Mouse (Mus musculus) gastrocnemius, postnatal 36 days (tissue): ENCODE results near the gene Esrrg. TPM values are rescaled to one million over a fixed set of nuclear protein-coding genes. Genes with fewer than 3 reads are reported as not detected.
A peak's percentile ranks its signal among the peaks of the same experiment; 100 is the strongest.

Experiments used
- DNase-seq, 2 experiments: peaks; one replicate each; pipeline ENCODE4 v3.0.0; 2022
- intact Hi-C: fragments of 180-260 bp; cut with DNase I; formaldehyde crosslinking; loops from one replicate; pipeline ENCODE4 v1.15.1; 2025
- total RNA-seq, 2 experiments: library from RNA; stranded (reverse); gene quantifications; 2 replicates each; pipeline ENCODE4 v1.2.3; 2021

Gene Esrrg
- total RNA-seq, 2 experiments from 2014 or later = 18.5 to 30.4 TPM

- intact Hi-C loops = no loop called here
- DNase-seq = no peak
These were observed 154.3 kb downstream of the Esrrg start for GRCm38 (mm10) chr1:187762641-187763450.

GRCm38 (mm10) chr1:187763451-187763755 lies 154.8 kb downstream of the Esrrg start:
- DNase-seq = no peak
- intact Hi-C loops = no loop called here

- intact Hi-C loops = no loop called here
- DNase-seq = no peak
These were observed 155.2 kb downstream of the Esrrg start for GRCm38 (mm10) chr1:187763821-187764220.

DNA sequence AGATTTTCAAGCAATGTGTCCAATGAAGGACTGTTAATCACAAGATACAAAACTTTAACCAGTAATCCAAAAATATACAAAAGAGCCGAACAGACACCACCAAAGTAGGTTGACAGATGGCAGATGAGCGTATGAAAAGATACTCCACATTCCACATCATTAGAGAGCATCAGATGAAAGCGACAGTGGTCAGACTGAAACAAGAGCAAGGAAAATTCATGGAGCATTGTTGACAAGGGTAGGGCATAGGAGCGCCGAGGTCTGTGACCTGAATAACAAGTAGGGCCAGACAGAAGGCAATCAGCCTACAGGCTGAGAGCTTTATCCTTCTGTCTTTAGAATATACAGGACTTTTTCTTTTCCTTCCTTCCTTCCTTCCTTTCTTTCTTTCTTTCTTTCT lies 157.0 kb downstream of the Esrrg start:
- no peak for DNase-seq
- intact Hi-C loops = no loop called here

DNA sequence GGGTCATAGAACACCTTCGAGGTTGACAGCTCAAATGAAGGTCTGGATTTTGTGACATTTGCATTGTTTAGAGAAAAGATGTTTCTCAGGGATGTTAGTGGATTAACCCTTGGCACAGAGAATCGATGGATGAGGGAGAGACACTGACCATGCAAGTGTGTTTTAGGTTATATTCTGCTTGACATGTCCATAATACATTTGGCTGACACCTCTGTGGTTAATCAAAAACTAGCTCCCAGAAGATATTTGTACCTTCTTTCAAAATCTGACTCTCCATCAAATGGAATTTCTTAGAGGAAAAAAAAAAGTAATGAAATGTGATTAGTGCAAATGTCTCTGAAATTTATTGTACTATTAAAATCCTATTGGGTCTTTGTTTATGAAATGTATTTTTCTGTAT lies 158.8 kb downstream of the Esrrg start:
- intact Hi-C loops = no loop called here

DNA sequence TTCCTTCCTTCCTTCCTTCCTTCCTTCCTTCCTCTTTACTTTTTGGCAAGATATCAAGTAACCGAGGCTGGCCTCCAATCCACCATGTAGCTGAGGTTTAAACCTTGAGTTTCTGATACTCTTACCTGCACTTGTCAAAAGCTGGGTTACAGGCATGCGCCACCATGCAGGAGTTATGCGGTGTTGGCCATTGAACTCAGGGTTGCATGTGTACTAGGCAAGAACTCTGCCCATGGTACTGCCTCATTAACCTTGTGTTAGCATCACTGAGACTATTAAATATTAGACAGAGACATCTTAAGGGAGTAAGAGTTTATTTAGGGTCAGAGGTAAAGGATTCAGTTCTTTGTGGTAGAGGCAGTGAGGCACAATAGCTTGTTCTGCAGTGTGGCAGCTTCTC lies 161.6 kb downstream of the Esrrg start:
- intact Hi-C loops = loop anchor here (10.0 kb wide), 1 partner anchor 315 kb away; no protein-coding TSS in a partner anchor
- DNase-seq = no peak

More for the DNA sequence above, 158.8 kb downstream of the Esrrg start:
- no peak for DNase-seq

- intact Hi-C loops = loop anchor here (10.0 kb wide), 1 partner anchor 316 kb away; no protein-coding TSS in a partner anchor
- no peak for DNase-seq
These were observed 162.5 kb downstream of the Esrrg start for GRCm38 (mm10) chr1:187771067-187771466.

- no peak for DNase-seq
- intact Hi-C loops = loop anchor here (10.0 kb wide), 1 partner anchor 325 kb away; no protein-coding TSS in a partner anchor
These were observed 171.1 kb downstream of the Esrrg start for GRCm38 (mm10) chr1:187779589-187780178.

DNA sequence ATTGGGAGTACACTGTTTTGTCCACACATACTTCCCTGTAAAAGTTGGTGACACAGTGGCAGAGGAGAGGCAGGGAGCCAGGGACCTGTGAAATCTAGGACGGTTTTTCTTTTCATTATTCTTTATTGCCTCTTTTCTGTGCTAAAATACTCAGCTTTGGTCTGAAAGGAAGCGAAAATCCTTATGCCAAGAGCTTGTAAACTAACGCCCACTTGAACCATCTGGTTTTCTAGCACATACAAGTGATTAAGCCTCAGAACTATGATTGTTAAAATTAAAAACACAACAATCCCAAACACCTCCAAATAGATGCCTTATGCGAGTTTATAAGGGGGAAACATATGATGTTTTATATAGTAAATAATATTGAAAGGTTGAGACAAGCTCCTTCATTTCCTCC lies 176.6 kb downstream of the Esrrg start:
- intact Hi-C loops = no loop called here
- no peak for DNase-seq

DNA sequence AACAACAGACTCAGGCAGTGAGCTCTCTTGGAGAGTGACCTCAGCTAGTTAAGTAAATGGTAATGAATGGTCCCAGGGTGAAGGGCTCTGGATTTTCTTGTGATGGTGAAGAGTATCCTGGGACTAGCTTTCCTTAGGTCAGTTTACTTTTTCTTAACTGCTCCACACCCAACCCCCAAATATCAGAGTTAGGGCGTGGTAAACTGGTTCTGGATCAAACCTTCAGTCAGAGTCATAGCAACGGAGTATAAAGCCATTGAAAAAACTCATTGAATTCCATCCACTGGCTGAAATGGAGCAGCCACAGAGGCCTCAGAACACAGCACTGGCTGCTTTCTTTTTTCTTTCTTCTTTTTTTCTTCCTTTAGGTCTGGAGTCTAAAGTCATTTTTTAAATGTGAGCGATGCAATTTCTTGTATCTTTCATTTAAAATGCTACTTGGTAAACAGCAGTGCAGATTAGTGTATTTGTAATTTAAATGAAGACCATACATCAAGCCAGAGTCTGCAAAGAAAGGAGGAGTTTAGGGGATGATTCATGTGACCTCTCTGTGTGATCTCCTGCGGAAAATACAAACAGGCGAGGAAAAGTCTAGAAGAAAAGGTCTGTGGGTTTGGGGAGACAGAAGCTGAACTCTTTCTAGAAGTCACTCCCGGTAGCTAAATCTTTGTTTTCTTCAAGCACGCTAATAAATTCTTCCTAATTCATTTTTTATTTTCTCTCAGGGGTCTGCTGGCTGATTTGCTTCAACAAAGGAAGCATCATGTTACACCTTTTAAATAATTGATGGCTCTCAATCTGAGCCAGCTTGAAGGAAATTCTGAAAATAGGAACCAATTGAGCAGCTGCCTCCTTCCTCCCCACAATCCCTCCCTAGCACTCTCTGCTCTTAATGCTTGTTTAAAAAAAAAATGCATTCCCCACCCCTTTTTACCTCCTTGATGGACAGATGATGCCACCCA lies 178.7 kb downstream of the Esrrg start:
- intact Hi-C loops = no loop called here
- no peak for DNase-seq

DNA sequence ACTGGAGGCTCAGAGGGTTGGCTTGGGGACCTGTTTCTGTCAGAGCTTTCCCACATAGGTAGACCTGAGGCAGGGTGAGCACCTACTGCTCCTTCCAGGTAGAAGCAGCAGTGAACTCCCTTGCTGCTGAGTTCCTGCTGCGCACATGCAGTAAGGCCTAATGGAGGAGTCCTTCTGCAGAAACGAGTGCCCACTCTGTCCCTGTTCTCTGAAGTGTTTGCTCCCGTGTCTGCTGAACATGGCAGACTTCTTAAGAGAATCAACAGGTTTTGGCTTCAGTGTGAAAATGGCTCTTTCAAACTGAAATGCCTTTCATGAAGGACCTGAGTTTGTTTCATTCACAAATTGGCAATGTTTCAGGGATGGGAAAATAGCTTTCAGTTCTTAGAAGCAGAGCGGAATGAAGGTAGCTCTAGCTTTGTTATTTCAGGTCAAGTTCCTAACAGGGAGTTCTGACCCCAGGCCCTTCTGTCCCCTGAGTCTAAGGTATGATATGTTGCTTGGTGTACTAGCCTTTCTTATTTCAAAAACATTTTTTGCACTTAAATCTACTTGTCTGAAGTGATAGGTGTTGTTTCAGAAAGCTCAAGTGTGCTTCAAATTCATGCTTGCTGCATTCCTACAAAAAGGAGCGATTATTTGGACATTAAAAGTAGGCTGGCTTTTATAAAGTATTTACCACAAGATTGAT lies 185.8 kb downstream of the Esrrg start:
- intact Hi-C loops = no loop called here
- DNase-seq = no peak

DNA sequence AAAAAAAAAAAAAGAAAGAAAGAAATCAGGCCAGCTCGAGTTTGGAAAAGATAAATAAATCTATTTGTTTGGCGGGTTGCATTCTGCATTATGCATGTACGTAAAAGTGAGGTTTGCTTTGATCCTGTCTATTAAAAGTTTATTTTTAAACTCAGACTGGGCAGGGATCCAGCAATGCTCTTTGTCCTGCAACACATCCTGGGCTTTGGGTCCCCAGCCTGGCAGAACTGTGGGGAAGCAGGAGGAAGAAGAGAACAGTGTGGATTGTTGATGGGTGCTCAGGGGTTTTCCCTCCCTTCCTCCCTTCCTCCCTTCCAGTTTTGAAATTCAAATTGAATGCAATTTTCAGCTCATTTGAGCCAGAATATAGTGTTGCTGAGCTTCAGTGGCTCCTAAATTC lies 187.0 kb downstream of the Esrrg start:
- intact Hi-C loops = no loop called here
- no peak for DNase-seq

DNA sequence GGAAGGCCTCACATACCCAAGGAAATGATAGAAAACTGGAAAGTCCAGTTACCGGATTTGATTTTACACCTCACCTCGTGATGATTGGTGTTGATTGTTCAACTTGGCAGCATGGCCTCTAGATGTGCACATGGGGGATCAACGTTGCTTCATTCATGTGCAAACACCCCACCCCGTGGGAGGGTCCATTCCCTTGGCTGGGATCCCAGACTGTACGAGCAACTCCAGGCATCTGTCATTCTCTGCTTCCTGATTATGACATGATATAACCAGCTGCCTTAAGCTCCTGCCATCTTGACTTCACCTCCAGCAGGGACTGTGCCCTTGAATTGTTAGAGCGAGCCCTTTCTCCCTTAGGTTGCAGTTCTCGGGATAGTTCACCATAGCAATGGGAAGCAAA lies 190.7 kb downstream of the Esrrg start:
- intact Hi-C loops = no loop called here
- no peak for DNase-seq

DNA sequence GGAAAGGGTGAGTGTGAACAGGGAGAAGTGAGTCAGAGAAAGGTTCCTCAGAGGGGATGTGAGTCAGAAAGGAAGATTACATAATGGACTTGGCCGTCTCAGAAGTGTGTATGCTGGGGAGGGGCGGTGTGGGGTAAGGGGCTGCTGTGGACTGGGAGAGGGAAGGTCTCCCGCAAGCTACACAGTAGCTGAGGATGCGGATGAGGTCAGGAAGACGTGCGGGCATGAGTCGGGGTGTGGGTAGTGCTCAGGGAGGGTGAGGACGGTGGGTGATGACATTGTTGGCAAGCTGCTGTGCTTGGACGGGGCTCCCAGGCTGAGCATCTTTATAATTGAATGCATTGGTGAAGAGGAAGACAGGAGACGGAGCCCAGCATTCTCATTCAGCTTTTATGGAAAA lies 192.2 kb downstream of the Esrrg start:
- intact Hi-C loops = no loop called here
- peak; percentile 7 to 25 for DNase-seq

DNA sequence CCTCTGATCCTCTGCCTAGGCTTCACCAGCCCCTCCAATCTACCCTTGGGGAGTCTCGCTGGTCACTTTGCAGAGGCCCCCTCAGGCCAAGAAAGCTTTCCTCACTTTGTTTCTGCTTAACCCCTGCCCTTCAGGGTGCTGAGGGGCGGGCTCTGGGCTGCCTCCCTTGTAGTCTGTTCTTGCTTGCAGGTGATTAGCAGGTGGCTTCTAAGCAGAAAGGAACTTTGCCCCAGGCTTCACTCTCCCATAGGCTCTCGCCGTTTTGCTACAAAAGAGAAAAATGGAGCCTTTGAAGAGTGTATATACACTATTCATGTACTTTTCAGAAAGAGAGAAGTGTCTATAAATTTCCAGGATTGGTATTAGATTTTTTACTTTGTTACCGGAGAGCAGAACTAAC lies 195.0 kb downstream of the Esrrg start:
- DNase-seq = no peak
- intact Hi-C loops = no loop called here

- intact Hi-C loops = no loop called here
- no peak for DNase-seq
These were observed 195.4 kb downstream of the Esrrg start for GRCm38 (mm10) chr1:187803997-187804396.

- intact Hi-C loops = no loop called here
These were observed 196.4 kb downstream of the Esrrg start for GRCm38 (mm10) chr1:187805001-187805400.

DNA sequence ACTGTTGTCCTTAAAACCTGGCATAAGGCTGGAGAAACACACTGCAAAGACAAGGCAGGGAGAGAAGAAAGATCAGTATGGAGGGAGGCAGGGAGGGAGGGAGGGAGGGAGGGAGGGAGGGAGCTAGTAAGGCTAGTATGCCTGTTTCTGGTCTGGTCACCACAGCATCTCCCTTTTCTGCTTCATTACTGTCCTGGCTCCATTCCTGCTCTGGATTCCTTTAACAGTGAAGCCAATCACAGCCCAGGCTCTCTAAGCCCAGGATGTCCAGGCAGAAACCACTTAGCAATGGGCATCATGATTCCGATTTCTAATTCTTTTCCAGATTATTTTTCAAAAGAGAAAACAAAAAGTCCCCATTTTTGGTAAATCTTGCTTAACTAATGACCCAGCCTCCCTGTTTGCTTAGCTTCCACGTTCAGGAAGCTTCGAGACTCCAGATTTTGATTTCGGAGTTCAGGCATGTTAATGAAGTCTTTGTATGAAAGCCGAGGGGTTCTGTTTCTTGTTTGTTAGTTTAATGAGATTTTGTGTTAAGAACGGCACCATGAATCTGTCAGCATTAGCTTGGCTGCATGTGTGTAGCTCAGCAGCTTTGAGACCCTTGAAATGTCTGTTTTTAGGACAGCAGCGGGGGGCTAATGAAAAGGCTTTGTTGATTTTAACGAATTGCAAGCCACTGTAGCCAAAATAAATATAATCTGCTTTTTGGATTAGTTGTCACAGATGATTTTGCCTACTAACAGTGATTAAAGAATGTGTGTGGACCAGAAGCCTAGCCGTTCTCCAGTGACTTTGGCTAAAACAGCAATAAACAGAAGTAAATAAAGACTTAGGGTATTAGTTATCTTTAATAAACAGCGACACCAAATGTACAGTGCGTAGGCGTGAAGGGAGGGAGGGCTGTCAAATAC lies 199.1 kb downstream of the Esrrg start:
- DNase-seq = no peak
- intact Hi-C loops = no loop called here

More at GRCm38 (mm10) chr1:187805001-187805400, 196.4 kb downstream of the Esrrg start:
- no peak for DNase-seq

- intact Hi-C loops = no loop called here
- no peak for DNase-seq
These were observed 199.9 kb downstream of the Esrrg start for GRCm38 (mm10) chr1:187808391-187808922.
